Mouse (Mus musculus) ES-E14 (cell line): ENCODE results near the gene Cblb. TPM values are rescaled to one million over a fixed set of nuclear protein-coding genes. Genes with fewer than 3 reads are reported as not detected.

Experiments
- DNase-seq: peaks from one replicate; pipeline ENCODE4 v3.0.0-alpha.2; 2013; ENCODE audit warnings: low read depth, low spot score
- H3K27ac ChIP-seq: 2 replicates; pipeline ENCODE4 v1.5.1; 2012; ENCODE audit warnings: low read depth, mild to moderate bottlenecking, low read length, moderate library complexity, mixed read lengths; ENCODE audit not compliant: poor library complexity, insufficient read depth, severe bottlenecking
- H3K36me3 ChIP-seq: 2 replicates; pipeline ENCODE4 v1.6.1; 2012; ENCODE audit warnings: mild to moderate bottlenecking, low read length, moderate library complexity, mixed read lengths; ENCODE audit not compliant: control insufficient read depth, poor library complexity, insufficient read depth, severe bottlenecking
- H3K4me1 ChIP-seq, 2 experiments: fragments of 150-350 bp in 1 of 2; sonication (generic) in 1 of 2; 2 replicates each; pipeline ENCODE4 v1.6.1; 2012; ENCODE audit warnings: low read length in 2 of 2, mild to moderate bottlenecking in 1 of 2, mixed read lengths in 1 of 2; ENCODE audit not compliant: control insufficient read depth in 2 of 2, insufficient read depth in 2 of 2, poor library complexity in 1 of 2
- H3K4me3 ChIP-seq, 2 experiments: fragments of 150-350 bp in 1 of 2; sonication (generic) in 1 of 2; 2 replicates each; pipeline ENCODE4 v1.5.1; 2012; ENCODE audit warnings: low read length in 2 of 2, low read depth in 1 of 2, mild to moderate bottlenecking in 1 of 2, mixed read lengths in 1 of 2; ENCODE audit not compliant: insufficient read depth in 1 of 2, poor library complexity in 1 of 2, severe bottlenecking in 1 of 2
- H3K9ac ChIP-seq: 2 replicates; pipeline ENCODE4 v1.6.1; 2012; ENCODE audit warnings: low read depth, mild to moderate bottlenecking, low read length, mixed read lengths; ENCODE audit not compliant: poor library complexity, insufficient read depth, severe bottlenecking
- H3K9me3 ChIP-seq: fragments of 150-350 bp; sonication (generic); 2 replicates; pipeline ENCODE4 v1.6.1; 2012; ENCODE audit warnings: low read depth, mild to moderate bottlenecking, low read length; ENCODE audit not compliant: control insufficient read depth, insufficient read depth
- CHD2 ChIP-seq: IDR thresholded peaks from 2 replicates; pipeline ENCODE4 v1.6.1; 2014; ENCODE audit warnings: mild to moderate bottlenecking, low read depth, low read length, inconsistent platforms
- HCFC1 ChIP-seq: IDR thresholded peaks from 2 replicates; pipeline ENCODE4 v1.6.1; 2012; ENCODE audit warnings: low read length, inconsistent platforms, borderline replicate concordance; ENCODE audit not compliant: insufficient read depth
- MAFK ChIP-seq: IDR thresholded peaks from 2 replicates; pipeline ENCODE4 v1.6.1; 2014; ENCODE audit warnings: mild to moderate bottlenecking, low read depth, low read length, inconsistent platforms; ENCODE audit not compliant: insufficient read depth
- ZC3H11A ChIP-seq: IDR thresholded peaks from 2 replicates; pipeline ENCODE4 v1.6.1; 2012; ENCODE audit warnings: low read depth, mild to moderate bottlenecking, inconsistent platforms, low read length, borderline replicate concordance
- ZNF384 ChIP-seq: IDR thresholded peaks from 2 replicates; pipeline ENCODE4 v1.6.1; 2012; ENCODE audit warnings: low read depth, low read length, inconsistent platforms
- in situ Hi-C, 2 experiments: fragments of 600-800 bp; cut with MboI; formaldehyde crosslinking; loops; one replicate each; pipeline ENCODE4 v1.15.1; 2025; ENCODE audit warnings: low sequenced_read_pairs in 2 of 2, inconsistent platforms in 1 of 2; ENCODE audit not compliant: unreplicated experiment in 2 of 2
- total RNA-seq: library from RNA; depleted of rRNA; stranded (reverse); fragments of 300-350 nt; gene quantifications from 2 replicates; pipeline ENCODE4 v1.2.3, GENCODE M21; 2012

Gene Cblb
- total RNA-seq, 1 experiment: 5.1 TPM

- in situ Hi-C loops: no loop called here
- Histone ChIP-seq H3K36me3 (no peaks in the 10 kb centered on the region), H3K4me3 (no peak overlapping the region), H3K27ac (no peak overlapping the region), H3K9ac (no peak overlapping the region), H3K9me3 (no peaks in the 10 kb centered on the region), H3K4me1 (0 out of 4 replicates have a peak, but pooled peaks cover 2% of the 10 kb centered on the region in 2 experiments)
- TF ChIP-seq ZC3H11A (no peak), CHD2 (no peak), HCFC1 (no peak), ZNF384 (no peak), MAFK (no peak)
- DNase-seq: no peak
These were observed 3.7 kb upstream of the Cblb start for GRCm38 (mm10) chr16:52027326-52027725.

- in situ Hi-C loops: no loop called here
- Histone ChIP-seq H3K4me3 (no peak overlapping the region), H3K27ac (no peak overlapping the region), H3K4me1 (peaks cover 2 to 4% of the 10 kb centered on the region in 2 experiments; a peak in 1 of 4 replicates), H3K9me3 (no peaks in the 10 kb centered on the region), H3K9ac (no peak overlapping the region), H3K36me3 (no peaks in the 10 kb centered on the region; the same call in 1 of the 2 replicates)
- TF ChIP-seq MAFK (no peak), ZC3H11A (no peak), HCFC1 (no peak), ZNF384 (no peak), CHD2 (no peak)
- no peak for DNase-seq
These were observed 2.0 kb upstream of the Cblb start for GRCm38 (mm10) chr16:52029001-52029400.

GRCm38 (mm10) chr16:52031712-52032251 is 757 bp downstream of the Cblb start:
- Histone ChIP-seq H3K36me3 (no peaks in the 10 kb centered on the region; the same call in 1 of the 2 replicates), H3K9ac (peak overlapping the region; percentile 86), H3K4me1 (peaks cover 2 to 4% of the 10 kb centered on the region in 2 experiments; a peak in 1 of 4 replicates), H3K27ac (no peak overlapping the region), H3K9me3 (no peaks in the 10 kb centered on the region), H3K4me3 (peak overlapping the region; percentile 81 to 99)
- in situ Hi-C loops: no loop called here
- peak; percentile 28 for DNase-seq
- TF ChIP-seq MAFK (no peak), CHD2 (no peak), ZC3H11A (no peak), HCFC1 (no peak), ZNF384 (no peak)

GRCm38 (mm10) chr16:52032376-52033330 is 1.6 kb downstream of the Cblb start:
- Histone ChIP-seq H3K36me3 (no peaks in the 10 kb centered on the region; the same call in 1 of the 2 replicates), H3K4me1 (peaks cover 2 to 4% of the 10 kb centered on the region in 2 experiments; a peak in 1 of 4 replicates), H3K9me3 (no peaks in the 10 kb centered on the region), H3K4me3 (peak overlapping the region; percentile 81 to 99), H3K9ac (peak overlapping the region; percentile 86; the same call in 1 of the 2 replicates), H3K27ac (no peak overlapping the region)
- DNase-seq: no peak
- in situ Hi-C loops: no loop called here
- no peak for TF ChIP-seq CHD2
- no peak for TF ChIP-seq ZC3H11A
- TF ChIP-seq MAFK: no peak
- TF ChIP-seq ZNF384: no peak
- TF ChIP-seq HCFC1: no peak
